Mouse (Mus musculus) heart, adult 18-20 months (tissue): ENCODE data around the gene Itga5. TPM values are rescaled to one million over a fixed set of nuclear protein-coding genes. Genes with fewer than 3 reads are reported as not detected.
"Not testable (repeated sequence)": the region's sequence is repeated elsewhere in the genome, so short reads cannot be mapped to it uniquely, and the experiment has no call there.

Source experiments
- DNase-seq, 2 experiments: peaks; one replicate each; pipeline ENCODE4 v3.0.0; 2021 to 2022; ENCODE audit warnings: mixed read lengths in 1 of 2
- long read RNA-seq, 2 experiments: library from polyadenylated mRNA; stranded (forward); transcript quantifications; one replicate each; pipeline ENCODE4 v2.0.0; 2021
- total RNA-seq, 2 experiments: library from RNA; stranded (reverse); gene quantifications; 2 replicates each; pipeline ENCODE4 v1.2.3; 2021

Gene Itga5
- total RNA-seq, result 10 to 100 TPM; 30.8 to 37.3 TPM
- long read RNA-seq, experiment 1, full-length matches to known transcripts, result 21 of 43 reads
- long read RNA-seq, experiment 1, partial matches to known transcripts, result 14 of 43 reads
- long read RNA-seq, experiment 1, other reads (novel, unspliced or antisense), result 8 of 43 reads
- long read RNA-seq, experiment 2, full-length matches to known transcripts, result 6 of 15 reads
- long read RNA-seq, experiment 2, partial matches to known transcripts, result 9 of 15 reads
- long read RNA-seq, experiment 2, other reads (novel, unspliced or antisense), result 0 of 15 reads

DNA sequence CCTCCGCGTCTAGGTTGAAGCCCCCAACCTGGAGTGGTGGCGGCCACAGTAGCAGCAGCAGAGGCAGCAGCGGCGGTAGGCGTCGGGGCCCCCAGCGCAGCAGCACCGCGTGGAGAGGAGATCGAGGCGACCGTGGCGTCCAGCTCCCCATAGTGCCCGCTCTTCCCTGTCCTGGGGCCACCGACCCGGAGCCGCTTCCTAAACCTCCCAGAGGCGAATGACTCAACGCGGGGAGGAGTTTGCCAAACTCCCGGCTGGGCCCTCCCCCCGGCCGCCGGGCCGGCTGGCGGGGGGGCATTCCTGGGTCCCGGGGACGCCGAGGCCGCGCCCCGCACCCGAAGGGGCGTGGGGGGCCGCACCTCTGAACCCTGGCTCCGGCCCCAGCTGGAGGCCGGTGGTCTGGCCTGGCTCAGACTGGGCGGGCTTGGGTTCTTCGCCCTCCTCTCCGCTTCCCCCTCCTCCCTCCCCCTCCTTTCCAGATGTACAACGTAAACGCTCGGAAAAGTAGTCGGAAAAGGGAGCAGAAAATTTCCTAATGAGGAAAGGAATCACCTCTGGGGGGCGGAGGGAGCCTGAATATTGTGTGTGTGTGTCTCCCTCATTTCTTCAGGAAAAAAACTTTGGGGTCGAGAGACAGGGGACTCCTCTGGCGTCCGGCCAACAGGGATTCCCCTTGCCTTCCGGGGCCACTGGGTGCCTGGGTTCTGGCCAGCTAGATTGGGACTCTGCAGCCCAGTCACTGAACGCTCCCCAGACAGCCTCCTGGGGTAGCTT, at the start of gene Itga5:
TSS of gene Itga5 (minus strand) at position 388 of the 774 bp plus-strand sequence.
- DNase-seq, result peak; percentile 89 to 93

DNA sequence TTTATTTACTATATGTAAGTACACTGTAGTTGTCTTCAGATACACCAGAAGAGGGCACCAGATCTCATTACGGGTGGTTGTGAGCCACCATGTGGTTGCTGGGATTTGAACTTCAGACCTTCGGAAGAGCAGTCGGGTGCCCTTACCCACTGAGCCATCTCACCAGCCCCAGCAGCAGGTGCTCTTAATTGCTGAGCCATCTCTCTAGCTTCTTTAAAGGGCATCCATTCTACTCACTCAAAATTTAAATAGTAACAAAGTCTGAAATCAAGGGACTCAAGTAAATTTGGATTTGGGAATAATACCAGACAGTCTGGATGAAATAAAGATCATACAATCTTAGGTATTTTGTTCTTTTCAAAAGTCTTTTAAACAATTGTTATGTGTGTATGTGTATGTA, 39.0 kb upstream of the Itga5 start:
- not testable (repeated sequence) for DNase-seq

DNA sequence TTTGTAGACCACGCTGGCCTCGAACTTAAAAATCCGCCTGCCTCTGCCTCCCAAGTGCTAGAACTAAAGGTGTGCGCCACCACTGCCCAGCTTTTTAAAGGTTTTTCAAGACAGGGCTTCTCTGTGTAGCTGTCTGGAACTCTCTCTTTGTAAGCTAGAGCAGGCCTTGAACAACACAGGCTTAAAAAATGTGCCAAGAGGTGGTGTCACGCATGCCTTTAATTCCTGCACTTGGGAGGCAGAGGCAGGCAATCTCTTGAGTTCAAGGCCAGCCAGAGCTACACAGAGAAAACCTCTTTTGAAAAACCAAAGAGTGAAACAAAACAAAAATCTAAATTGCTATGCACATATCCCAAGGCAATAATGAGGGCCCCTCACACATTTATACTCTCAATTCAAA, 34.8 kb upstream of the Itga5 start:
- no peak for DNase-seq

DNA sequence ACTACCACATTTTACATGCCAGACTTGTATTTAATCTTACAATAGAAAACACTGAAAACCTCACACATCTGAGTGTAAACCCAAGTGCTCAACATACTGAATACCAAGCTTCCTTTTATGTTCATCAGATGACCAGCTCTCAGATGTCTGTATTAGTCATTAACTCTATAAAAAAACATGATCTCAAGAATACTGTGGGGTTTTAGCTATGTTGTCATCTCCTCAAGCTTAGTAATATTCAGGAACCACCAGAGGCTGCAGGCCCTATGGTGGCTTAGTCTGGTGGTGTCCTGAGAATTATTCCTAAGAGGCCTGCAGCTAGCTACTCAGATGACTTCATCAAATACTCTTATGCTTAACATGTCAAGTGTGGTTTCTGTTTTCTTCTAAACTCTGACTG, 27.0 kb upstream of the Itga5 start:
- DNase-seq, result no peak

DNA sequence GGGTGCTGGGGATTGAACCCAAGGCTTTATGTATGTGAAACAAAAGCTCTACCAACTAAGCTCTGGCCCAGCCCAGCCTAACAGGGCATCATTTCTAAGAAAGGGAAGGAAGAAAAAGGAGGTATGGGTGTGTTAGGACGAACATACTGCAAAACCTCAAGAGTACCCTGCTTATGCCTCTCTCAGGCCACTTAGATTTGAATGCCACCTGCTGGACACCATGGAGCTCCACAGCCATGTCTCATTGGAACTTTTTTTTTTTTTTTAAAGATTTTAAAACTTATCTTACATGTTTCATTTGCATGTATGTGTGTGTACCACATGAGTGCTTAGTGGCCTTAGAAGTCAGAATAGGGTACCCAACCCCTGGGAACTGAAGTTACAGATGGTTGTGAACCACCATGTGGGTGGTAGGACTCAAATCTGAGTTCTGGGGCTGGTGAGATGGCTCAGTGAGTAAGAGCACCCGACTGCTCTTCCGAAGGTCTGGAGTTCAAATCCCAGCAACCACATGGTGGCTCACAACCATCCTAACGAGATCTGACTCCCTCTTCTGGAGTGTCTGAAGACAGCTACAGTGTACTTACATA, 22.1 kb upstream of the Itga5 start:
- DNase-seq, result peak; percentile 55 to 62

DNA sequence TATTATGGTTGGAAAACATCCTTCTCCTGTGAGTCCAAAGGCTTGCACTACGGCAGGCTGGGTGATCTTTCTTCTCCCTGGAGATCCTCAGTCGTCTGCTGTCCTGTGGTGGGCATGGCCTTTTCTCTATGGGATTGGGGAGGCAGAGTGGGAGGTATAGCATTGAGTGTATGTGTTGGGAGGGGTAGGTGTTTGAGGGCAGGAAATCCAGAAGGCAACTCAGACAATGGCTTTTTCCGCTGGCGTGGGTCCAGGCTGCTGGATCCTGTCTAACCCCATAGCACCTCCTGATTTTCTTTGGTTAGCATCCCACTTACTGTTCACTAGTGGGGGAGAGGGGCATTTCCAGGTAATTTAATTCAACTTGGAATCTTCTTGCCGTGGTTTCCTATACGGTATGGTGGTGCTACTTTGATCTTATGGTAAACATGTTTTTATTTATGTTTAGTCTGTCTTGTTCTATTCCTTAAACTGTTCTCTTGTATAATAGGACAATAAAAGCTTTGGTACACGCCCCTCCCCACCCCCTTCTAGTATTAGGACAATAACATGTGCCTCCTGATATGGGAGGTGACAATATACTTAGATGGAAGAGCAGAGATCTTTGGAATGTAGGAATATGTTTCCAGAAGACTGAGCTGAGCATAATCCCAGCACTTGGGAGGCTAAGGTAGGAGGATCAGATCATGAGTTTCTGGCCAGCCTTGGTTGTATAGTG, 17.4 kb upstream of the Itga5 start:
- peak; percentile 83 to 84 for DNase-seq

DNA sequence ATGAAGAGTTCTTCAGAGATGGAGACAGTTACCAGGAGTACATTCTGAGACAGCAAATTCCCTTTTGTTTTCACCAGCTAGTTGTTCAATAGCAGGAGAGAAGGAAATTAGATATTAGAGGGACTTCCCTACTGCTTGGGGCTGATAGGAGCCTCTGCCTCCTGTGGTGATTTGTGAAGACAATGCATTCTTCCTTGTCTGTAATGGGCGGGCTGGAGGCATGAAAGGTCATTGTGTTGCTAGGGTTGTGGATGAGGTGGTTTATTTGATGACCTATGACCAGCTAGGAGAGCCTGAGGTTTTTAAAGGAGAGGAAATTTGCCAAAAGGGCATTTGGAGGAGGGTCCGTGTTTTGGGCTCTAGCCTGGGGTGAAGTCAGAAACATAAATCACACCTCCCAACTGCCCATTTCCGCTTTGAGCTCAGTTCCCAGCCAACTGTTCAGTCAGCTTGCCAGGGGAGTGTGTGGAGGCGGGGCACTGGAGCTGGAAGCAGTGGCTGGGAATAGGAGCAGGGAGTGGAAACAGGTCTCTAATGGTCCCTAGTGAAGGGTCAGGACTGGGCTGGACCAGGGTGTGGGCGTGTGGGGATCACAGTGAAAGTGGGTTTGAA, 16.3 kb upstream of the Itga5 start:
- peak; percentile 85 to 86 for DNase-seq

DNA sequence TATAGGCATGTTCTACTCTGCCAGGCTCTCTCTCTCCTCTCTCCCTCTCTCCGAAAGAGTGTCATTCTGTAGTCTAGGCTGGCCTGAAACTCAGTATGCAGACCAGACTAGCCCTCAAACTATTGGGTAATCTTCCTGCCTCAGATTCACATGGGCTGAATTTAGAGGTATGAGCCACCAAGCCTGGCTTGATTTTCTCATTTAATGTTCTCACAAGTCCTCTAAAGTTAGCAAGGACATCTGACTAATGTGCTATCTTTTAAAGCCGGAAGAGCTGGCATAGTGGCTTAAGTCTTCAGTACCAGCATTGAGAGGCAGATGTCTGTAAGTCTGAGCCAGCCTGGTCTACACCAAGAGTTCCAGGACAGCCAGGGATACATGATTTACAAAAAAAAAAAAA, 15.5 kb upstream of the Itga5 start:
- DNase-seq, result no peak

DNA sequence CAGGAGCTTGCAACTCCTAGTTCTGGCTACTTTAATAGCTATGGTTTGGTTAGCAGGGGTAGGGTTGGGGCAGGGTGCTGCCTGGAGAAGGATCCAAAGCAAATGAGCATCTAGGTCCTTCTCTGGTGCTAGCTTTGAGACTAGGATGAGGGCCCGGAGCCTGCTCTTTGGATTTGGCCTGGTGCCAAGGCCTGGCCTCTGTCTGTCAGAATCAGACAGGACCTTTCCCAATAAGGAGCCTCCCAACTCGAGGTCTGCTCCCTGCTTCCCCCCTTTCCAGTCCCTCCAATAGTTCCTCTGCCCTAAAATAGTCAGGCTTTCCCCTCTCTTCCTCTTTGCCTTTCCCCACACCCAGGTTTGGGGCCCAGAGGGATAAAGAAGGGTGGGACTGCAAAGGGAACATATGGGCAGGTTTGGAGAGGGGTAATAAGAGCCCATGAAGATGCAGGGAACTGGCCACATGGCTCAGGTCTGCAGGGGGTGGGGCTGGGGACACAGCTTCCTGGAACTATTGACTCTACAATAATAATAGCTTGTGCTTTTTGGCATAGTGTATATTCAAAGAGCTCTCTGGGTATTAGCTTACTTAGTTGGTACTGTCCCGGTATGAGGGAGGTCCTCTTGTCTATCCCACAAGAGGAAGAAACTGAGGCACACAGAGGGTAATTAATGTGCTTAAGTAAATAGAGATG, 12.2 kb upstream of the Itga5 start:
- peak in 1 of 2 experiments; percentile 59 for DNase-seq

DNA sequence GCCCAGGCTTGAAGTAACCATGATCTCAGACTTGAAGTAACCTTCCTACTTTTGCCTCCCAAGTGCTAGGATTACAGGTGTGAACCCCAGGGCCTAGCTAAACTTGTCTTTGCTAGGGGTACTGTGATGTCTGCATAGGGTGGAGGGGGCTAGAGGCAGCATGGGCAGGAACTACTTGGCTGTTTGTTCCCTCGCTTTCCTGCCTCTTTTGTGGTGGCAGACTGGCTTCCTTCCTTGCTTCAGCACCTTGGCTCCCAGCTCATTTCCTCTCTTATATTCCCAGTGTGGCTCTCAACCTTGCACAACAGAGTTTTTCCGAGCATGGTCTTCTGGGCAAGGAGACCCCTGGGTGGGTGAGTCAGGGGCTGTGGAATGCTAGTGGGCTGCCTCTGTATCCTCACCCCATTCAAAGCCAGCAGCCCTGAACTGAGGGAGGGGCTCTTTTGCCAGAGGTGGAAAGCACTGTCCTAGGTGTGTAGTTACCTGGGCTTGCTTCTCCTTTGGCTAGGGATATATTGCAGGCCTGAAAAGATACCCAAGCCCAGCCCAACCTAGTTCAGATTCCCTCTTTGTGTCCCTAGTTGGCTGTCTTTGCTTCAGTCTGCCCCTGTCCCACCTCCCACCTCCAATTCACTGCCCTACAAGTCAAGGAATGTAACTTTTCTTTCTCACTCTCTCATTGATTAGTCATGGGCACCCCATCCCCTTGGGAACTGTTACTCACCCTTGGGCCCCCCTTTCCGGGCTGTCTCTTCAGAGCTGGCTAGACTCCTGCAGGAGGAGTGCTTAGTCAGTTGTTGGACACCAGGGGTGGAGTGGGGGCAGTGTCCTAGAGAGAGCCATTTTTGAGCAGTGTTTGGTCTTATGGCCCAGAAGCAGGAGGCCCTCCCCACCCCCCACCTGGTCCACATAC, 11.4 kb upstream of the Itga5 start:
- no peak for DNase-seq

DNA sequence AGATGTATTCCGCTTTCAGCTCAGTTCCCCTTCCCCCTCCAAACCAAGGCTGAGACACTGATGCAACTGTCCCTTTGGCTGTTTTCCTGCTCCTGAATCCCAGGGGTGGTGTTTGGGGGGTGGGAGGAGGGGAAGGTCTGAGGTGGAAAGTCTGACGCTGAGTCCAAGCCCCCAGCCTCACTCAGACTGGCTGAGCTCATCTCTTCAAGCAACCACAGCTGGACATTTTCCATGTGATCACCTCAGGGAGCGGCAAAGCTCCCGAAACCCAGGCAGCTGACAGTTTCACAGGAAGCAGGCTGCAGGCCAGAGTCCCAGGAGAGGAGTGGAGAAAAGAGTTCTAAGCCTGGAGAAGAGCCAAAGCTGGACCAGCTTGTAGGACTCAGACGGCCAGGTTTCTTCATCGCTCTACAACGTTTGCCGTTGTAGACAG, 10.3 kb upstream of the Itga5 start:
- DNase-seq, result peak; percentile 71 to 81

DNA sequence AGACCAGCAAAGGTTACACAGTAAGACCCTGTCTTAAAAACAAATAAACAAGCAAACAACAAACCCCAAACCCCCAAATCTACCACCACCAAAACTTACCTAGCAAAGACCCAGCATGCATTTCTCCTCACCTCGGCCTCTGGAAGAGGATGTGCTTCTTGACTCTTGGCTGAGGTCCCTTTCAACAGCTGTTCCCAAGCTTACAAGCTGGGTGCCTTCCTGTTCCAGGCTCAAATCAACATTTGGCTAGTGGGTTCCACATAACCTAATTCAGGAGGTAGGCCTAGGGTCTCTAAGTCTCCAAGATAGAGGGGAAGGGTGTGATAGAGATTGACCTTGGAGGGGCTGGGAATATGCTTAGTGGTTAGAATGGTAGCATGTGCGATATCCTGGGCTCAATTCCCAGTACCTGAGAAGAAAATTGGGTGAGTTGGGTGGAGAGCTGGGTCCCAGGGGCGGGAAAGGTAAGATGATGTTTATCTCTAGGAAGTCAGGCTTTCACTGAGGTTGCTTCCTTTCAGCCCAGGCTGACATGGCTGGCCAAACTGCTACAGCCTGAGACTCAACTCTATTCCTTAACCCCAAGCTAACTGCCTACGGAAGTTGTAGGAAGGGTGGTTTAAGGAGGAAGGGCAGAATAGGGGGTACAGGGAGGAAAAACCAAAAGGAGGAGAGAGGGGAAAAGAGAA, 8.7 kb upstream of the Itga5 start:
- DNase-seq, result peak; percentile 68 to 70

DNA sequence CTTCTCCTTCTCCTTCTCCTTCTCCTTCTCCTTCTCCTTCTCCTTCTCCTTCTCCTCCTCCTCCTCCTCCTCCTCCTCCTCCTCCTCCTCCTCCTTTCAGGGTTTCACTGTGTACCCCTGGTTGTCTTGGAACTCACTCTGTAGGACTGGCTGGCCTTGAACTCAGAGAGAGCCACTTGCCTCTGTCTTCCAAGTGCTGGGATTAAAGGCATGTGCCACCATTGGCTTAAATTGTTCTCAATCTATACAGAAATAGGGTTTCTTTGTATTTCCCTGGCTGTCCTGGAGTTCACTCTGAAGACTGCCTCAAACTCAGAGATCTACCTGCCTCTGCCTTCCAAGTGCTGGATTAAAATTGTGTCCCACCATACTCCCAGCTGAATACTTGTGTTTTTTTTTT, 5.9 kb upstream of the Itga5 start:
- DNase-seq, result no peak

DNA sequence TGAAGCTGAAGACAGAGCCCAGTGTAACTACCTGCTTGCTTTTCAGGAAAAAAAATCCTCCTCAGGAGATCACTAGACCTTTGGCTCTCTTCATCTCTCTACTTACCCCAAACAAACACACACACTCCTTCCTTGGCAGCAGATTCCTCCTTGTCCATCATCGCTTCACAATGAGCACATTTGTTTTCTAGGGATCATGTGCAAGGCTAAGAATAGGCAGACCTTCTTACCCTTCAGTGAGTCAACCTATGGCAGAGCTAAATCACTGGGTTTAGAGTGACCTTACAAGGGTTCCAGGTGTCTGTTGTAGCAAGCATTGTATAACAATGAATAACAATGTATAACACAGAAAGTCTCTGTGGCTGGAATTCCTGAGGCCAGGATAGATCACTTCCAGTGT, 5.2 kb upstream of the Itga5 start:
- DNase-seq, result peak in 1 of 2 experiments; percentile 53

DNA sequence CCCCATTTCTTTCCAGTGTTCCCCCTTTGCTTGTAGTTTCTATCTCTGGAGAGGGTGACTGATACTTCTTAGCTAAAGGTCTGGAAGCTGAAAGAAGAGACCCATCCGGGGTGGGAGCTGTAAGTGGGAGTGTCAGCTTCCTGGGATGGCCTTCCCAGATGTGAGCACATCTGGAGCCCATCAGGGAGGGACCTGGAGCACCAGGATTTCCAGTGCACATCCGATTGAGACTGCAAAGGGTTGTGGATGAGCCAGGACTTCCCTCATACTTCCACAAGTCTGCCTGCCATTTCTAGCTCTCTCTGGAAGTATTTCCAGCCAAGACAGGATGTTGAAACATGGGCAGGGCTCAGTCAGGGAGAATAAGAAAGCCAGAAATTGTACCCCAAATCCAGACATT, 4.6 kb upstream of the Itga5 start:
- peak; percentile 60 to 74 for DNase-seq

DNA sequence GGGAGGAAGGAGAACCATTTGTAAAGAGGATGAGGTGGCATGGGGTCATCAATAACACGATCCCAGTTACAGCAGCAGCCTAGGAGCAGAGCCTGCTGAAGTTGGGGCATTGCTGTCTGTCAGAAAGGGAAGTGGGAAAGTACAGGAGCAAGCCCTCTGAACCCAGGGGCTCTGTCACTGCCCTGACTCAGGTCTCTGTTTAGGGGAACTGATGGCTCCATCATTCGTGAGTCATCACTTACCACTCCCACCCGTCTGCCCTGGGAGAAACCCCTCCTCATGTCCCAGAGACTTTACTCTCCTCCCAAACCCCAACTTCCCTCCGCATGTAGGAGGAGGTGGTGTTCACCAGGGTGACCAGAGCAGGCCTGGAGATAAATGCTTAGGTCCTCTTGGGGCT, 3.9 kb upstream of the Itga5 start:
- no peak for DNase-seq

DNA sequence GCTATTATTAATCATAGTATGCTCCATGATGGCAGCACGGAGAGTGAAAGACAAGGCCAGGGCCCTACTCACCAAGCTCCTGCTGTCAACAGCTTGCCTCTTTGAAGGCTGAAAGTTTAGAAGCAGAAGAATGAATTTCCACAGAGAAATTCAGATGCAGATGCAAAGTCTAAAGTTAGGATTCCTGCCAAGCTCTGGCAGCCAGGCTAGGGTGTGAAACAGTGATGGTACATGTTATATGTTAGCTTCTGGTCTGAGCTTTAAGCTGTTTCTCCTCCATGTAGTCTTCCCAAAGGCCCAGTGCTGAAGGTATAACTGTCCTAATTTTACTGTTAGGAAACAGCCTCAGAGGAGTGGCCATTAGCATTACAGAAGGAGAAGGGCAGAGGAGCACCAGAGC, 2.6 kb upstream of the Itga5 start:
- DNase-seq, result no peak

DNA sequence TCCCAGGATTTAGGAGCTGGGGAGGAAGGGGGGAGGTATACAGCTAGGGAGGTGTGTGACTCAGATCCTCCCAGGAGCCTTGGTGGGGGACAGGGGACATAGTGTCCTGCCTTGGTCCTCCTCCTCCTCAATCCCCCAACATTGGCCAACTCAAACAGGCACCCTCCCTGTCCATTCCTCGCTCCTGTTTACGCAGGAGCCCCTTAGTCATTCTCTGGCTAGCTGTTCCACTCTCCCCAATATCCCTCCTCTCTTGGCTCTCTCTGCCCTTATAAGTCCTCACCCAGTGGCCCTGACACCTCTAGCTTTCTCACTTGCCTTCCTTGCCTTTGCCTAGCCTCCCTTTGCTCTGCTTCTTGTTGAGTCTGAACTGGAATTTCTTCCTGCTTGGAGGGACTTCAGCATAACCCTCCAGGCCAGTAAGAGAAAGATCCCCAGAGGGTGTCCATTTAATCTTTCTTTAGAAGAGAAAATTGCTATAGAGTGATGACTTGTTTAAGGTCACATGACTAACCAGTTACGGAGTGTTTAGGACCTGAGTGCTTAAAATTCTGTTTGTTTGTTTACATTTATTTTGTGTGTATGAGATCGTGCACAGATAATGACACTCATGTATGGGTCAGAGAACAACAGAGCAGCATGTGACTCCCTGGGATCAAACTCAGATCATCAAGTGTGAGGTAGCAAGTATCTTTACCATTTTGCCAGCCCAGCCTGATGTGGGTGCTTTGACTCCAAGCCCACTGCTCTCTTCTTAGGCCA, 1.8 kb upstream of the Itga5 start:
- peak; percentile 48 to 81 for DNase-seq
